Mouse (Mus musculus) forebrain, embryonic 15.5 days (tissue): ENCODE measurements at regions not wholly inside any gene's neighbourhood (a gene's known extent, or its start where the extent isn't known, plus 50 kb on each side); places are given as distances from the start of the nearest gene placed in this dataset.

Source experiments
- ATAC-seq: fragments of 200-750 bp; cut with Nextera tagmentation; replicated peaks from 2 replicates; pipeline ENCODE4 v1.8.0; 2017; ENCODE audit warnings: mild to moderate bottlenecking, moderate TSS enrichment, moderate library complexity
- H3K27ac ChIP-seq: fragments of 300-500 bp; sonication (generic); replicated peaks from 2 replicates; pipeline ENCODE4 v1.5.1; 2015; ENCODE audit warnings: mild to moderate bottlenecking, inconsistent platforms
- H3K27me3 ChIP-seq: fragments of 300-500 bp; sonication (generic); 2 replicates; pipeline ENCODE4 v1.6.1; 2015; ENCODE audit warnings: inconsistent platforms
- H3K36me3 ChIP-seq: fragments of 300-500 bp; sonication (generic); 2 replicates; pipeline ENCODE4 v1.6.1; 2015; ENCODE audit warnings: mild to moderate bottlenecking, inconsistent platforms
- H3K4me1 ChIP-seq: fragments of 300-500 bp; sonication (generic); 2 replicates; pipeline ENCODE4 v1.6.1; 2015; ENCODE audit warnings: inconsistent platforms
- H3K4me2 ChIP-seq: fragments of 300-500 bp; sonication (generic); replicated peaks from 2 replicates; pipeline ENCODE4 v1.6.1; 2015; ENCODE audit warnings: mild to moderate bottlenecking, inconsistent platforms
- H3K4me3 ChIP-seq: fragments of 300-500 bp; sonication (generic); 2 replicates; pipeline ENCODE4 v1.5.1; 2015; ENCODE audit warnings: mild to moderate bottlenecking, inconsistent platforms
- H3K9ac ChIP-seq: fragments of 300-500 bp; sonication (generic); replicated peaks from 2 replicates; pipeline ENCODE4 v1.6.1; 2015; ENCODE audit warnings: mild to moderate bottlenecking, inconsistent platforms
- H3K9me3 ChIP-seq: fragments of 300-500 bp; sonication (generic); 2 replicates; pipeline ENCODE4 v1.6.1; 2016; ENCODE audit warnings: inconsistent platforms
- WGBS: fragments of 180-500 bp; shearing (Covaris S2); methylation state at CpG from one replicate; pipeline ENCODE4 v1.1.7; 2015; ENCODE audit warnings: mixed read lengths; 5-methylcytosine and 5-hydroxymethylcytosine counted together

GRCm38 (mm10) chr15:52599511-52599910, 1285.2 kb upstream of the Gm7489 start:
- Histone ChIP-seq H3K4me2 (no peak overlapping the region), H3K4me3 (no peak overlapping the region), H3K4me1 (no peaks in the 10 kb centered on the region), H3K27ac (no peak overlapping the region), H3K27me3 (no peaks in the 10 kb centered on the region), H3K9ac (no peak overlapping the region), H3K36me3 (no peaks in the 10 kb centered on the region), H3K9me3 (no peaks in the 10 kb centered on the region)
- ATAC-seq, result no peak

GRCm38 (mm10) chr15:52599957-52600356, 1284.7 kb upstream of the Gm7489 start:
- Histone ChIP-seq H3K4me3 (no peak overlapping the region), H3K27me3 (no peaks in the 10 kb centered on the region), H3K27ac (no peak overlapping the region), H3K9me3 (no peaks in the 10 kb centered on the region), H3K4me1 (no peaks in the 10 kb centered on the region), H3K4me2 (no peak overlapping the region), H3K36me3 (no peaks in the 10 kb centered on the region), H3K9ac (no peak overlapping the region)
- 60% methylated on average over 2 of the region's 2 CpGs for WGBS
- no peak for ATAC-seq

- WGBS, result 86% methylated on average over 3 of the region's 3 CpGs
- H3K9me3 ChIP-seq, result no peaks in the 10 kb centered on the region
- no peak for ATAC-seq
Measured at GRCm38 (mm10) chr15:52639790-52640189, 1244.9 kb upstream of the Gm7489 start.

GRCm38 (mm10) chr15:52645961-52646360, 1238.7 kb upstream of the Gm7489 start:
- Histone ChIP-seq H3K4me1 (no peaks in the 10 kb centered on the region), H3K27me3 (no peaks in the 10 kb centered on the region), H3K36me3 (no peaks in the 10 kb centered on the region), H3K9me3 (no peaks in the 10 kb centered on the region), H3K9ac (no peak overlapping the region), H3K4me2 (no peak overlapping the region), H3K4me3 (no peak overlapping the region), H3K27ac (no peak overlapping the region)
- ATAC-seq, result no peak
- 78% methylated on average over 2 of the region's 2 CpGs for WGBS

More at GRCm38 (mm10) chr15:52639790-52640189, 1244.9 kb upstream of the Gm7489 start:
- no peaks in the 10 kb centered on the region for H3K27me3 ChIP-seq
- H3K4me2 ChIP-seq, result no peak overlapping the region
- H3K9ac ChIP-seq, result no peak overlapping the region
- no peak overlapping the region for H3K27ac ChIP-seq
- H3K4me3 ChIP-seq, result no peak overlapping the region
- H3K36me3 ChIP-seq, result no peaks in the 10 kb centered on the region
- no peaks in the 10 kb centered on the region for H3K4me1 ChIP-seq

- ATAC-seq, result no peak
- no peak overlapping the region for H3K4me3 ChIP-seq
- no peaks in the 10 kb centered on the region for H3K27me3 ChIP-seq
- no peak overlapping the region for H3K27ac ChIP-seq
- H3K4me1 ChIP-seq, result no peaks in the 10 kb centered on the region
- H3K9ac ChIP-seq, result no peak overlapping the region
- no peaks in the 10 kb centered on the region for H3K36me3 ChIP-seq
- H3K4me2 ChIP-seq, result no peak overlapping the region
- no peaks in the 10 kb centered on the region for H3K9me3 ChIP-seq
Measured at GRCm38 (mm10) chr15:52657916-52658315, 1226.8 kb upstream of the Gm7489 start.
